Mouse (Mus musculus): Measurements from ENCODE around the gene Kcnn3. TPM values are rescaled to one million over a fixed set of nuclear protein-coding genes. Genes with fewer than 3 reads are reported as not detected.

The Kcnn3 gene
- polyA plus RNA-seq, 2 experiments = 4.1 to 5.9 TPM

GRCm38 (mm10) chr3:89574260-89574659 is 54.3 kb downstream of the Kcnn3 start:
- 0 out of 2 replicates have a peak, but pooled peaks cover 2% of the 10 kb centered on the region for H3K4me1 ChIP-seq (ENCODE audit: control insufficient read depth, insufficient read depth, low read length)
- 53% methylated on average over 2 of the region's 2 CpGs for WGBS
- no peak overlapping the region for H3K4me3 ChIP-seq (replicated peaks; ENCODE audit: low read length)
- no peak for TF ChIP-seq POLR2A (IDR thresholded peaks at IDR 0.05; ENCODE audit: borderline replicate concordance, extremely low read depth, insufficient read depth, insufficient read length)
- no peak overlapping the region for H3K4me2 ChIP-seq (replicated peaks; ENCODE audit: low read depth, low read length, severe bottlenecking)
- ATAC-seq (ENCODE audit: low FRiP score, low read depth) = no peak
- H3K9ac ChIP-seq (ENCODE audit: low read depth, low read length, severe bottlenecking) = no peak overlapping the region
- no peaks in the 10 kb centered on the region for H3K36me3 ChIP-seq (ENCODE audit: control insufficient read depth, insufficient read depth, low read length)
- H3K9me3 ChIP-seq (ENCODE audit: control insufficient read depth, low read length) = no peaks in the 10 kb centered on the region
- no peak overlapping the region for H3K27ac ChIP-seq (replicated peaks; ENCODE audit: low read depth, low read length)
- H3K27me3 ChIP-seq (ENCODE audit: control insufficient read depth, insufficient read depth, low read length) = no peaks in the 10 kb centered on the region
- DNase-seq (ENCODE audit: low spot score) = no peak

GRCm38 (mm10) chr3:89576381-89576780 is 56.4 kb downstream of the Kcnn3 start:
- H3K4me3 ChIP-seq (replicated peaks; ENCODE audit: low read length) = no peak overlapping the region
- no peak for ATAC-seq (ENCODE audit: low FRiP score, low read depth)
- no peak overlapping the region for H3K4me2 ChIP-seq (replicated peaks; ENCODE audit: low read depth, low read length, severe bottlenecking)
- H3K9ac ChIP-seq (ENCODE audit: low read depth, low read length, severe bottlenecking) = no peak overlapping the region
- no peaks in the 10 kb centered on the region for H3K27me3 ChIP-seq (ENCODE audit: control insufficient read depth, insufficient read depth, low read length)
- 0 out of 2 replicates have a peak, but pooled peaks cover 2% of the 10 kb centered on the region for H3K4me1 ChIP-seq (ENCODE audit: control insufficient read depth, insufficient read depth, low read length)
- no peak for DNase-seq (ENCODE audit: low spot score)
- TF ChIP-seq POLR2A (IDR thresholded peaks at IDR 0.05; ENCODE audit: borderline replicate concordance, extremely low read depth, insufficient read depth, insufficient read length) = no peak
- no peaks in the 10 kb centered on the region for H3K9me3 ChIP-seq (ENCODE audit: control insufficient read depth, low read length)
- H3K36me3 ChIP-seq (ENCODE audit: control insufficient read depth, insufficient read depth, low read length) = no peaks in the 10 kb centered on the region
- no peak overlapping the region for H3K27ac ChIP-seq (replicated peaks; ENCODE audit: low read depth, low read length)
- WGBS = 89% methylated on average over 6 of the region's 6 CpGs

- WGBS = 83% methylated on average over 5 of the region's 5 CpGs
- TF ChIP-seq POLR2A (IDR thresholded peaks at IDR 0.05; ENCODE audit: borderline replicate concordance, extremely low read depth, insufficient read depth, insufficient read length) = no peak
- Histone ChIP-seq H3K4me1 (ENCODE audit: control insufficient read depth, insufficient read depth, low read length) (0 out of 2 replicates have a peak, but pooled peaks cover 2% of the 10 kb centered on the region), H3K27ac (replicated peaks; ENCODE audit: low read depth, low read length) (no peak overlapping the region), H3K36me3 (ENCODE audit: control insufficient read depth, insufficient read depth, low read length) (no peaks in the 10 kb centered on the region), H3K4me3 (replicated peaks; ENCODE audit: low read length) (no peak overlapping the region), H3K9me3 (ENCODE audit: control insufficient read depth, low read length) (no peaks in the 10 kb centered on the region), H3K4me2 (replicated peaks; ENCODE audit: low read depth, low read length, severe bottlenecking) (no peak overlapping the region), H3K9ac (ENCODE audit: low read depth, low read length, severe bottlenecking) (no peak overlapping the region), H3K27me3 (ENCODE audit: control insufficient read depth, insufficient read depth, low read length) (no peaks in the 10 kb centered on the region)
- DNase-seq (ENCODE audit: low spot score) (no peak), ATAC-seq (ENCODE audit: low FRiP score, low read depth) (no peak)
These were observed 57.2 kb downstream of the Kcnn3 start for GRCm38 (mm10) chr3:89577154-89577553.

- Histone ChIP-seq H3K27me3 (ENCODE audit: control insufficient read depth, insufficient read depth, low read length) (no peaks in the 10 kb centered on the region), H3K4me3 (replicated peaks; ENCODE audit: low read length) (no peak overlapping the region), H3K9me3 (ENCODE audit: control insufficient read depth, low read length) (no peaks in the 10 kb centered on the region), H3K27ac (replicated peaks; ENCODE audit: low read depth, low read length) (no peak overlapping the region), H3K36me3 (ENCODE audit: control insufficient read depth, insufficient read depth, low read length) (no peaks in the 10 kb centered on the region), H3K4me1 (ENCODE audit: control insufficient read depth, insufficient read depth, low read length) (0 out of 2 replicates have a peak, but pooled peaks cover 2% of the 10 kb centered on the region), H3K4me2 (replicated peaks; ENCODE audit: low read depth, low read length, severe bottlenecking) (no peak overlapping the region), H3K9ac (ENCODE audit: low read depth, low read length, severe bottlenecking) (no peak overlapping the region)
- TF ChIP-seq POLR2A (IDR thresholded peaks at IDR 0.05; ENCODE audit: borderline replicate concordance, extremely low read depth, insufficient read depth, insufficient read length) = no peak
- DNase-seq (ENCODE audit: low spot score) = no peak
- no peak for ATAC-seq (ENCODE audit: low FRiP score, low read depth)
- 69% methylated on average over 4 of the region's 4 CpGs for WGBS
These were observed 58.1 kb downstream of the Kcnn3 start for GRCm38 (mm10) chr3:89578083-89578482.

- no peak overlapping the region for H3K4me2 ChIP-seq (replicated peaks; ENCODE audit: low read depth, low read length, severe bottlenecking)
- no peak for DNase-seq (ENCODE audit: low spot score)
- no peaks in the 10 kb centered on the region for H3K9me3 ChIP-seq (ENCODE audit: control insufficient read depth, low read length)
- TF ChIP-seq POLR2A (IDR thresholded peaks at IDR 0.05; ENCODE audit: borderline replicate concordance, extremely low read depth, insufficient read depth, insufficient read length) = no peak
- H3K36me3 ChIP-seq (ENCODE audit: control insufficient read depth, insufficient read depth, low read length) = no peaks in the 10 kb centered on the region
- H3K4me3 ChIP-seq (replicated peaks; ENCODE audit: low read length) = no peak overlapping the region
- 35% methylated on average over 10 of the region's 10 CpGs for WGBS
- H3K27me3 ChIP-seq (ENCODE audit: control insufficient read depth, insufficient read depth, low read length) = no peaks in the 10 kb centered on the region
- no peak overlapping the region for H3K9ac ChIP-seq (ENCODE audit: low read depth, low read length, severe bottlenecking)
- H3K27ac ChIP-seq (replicated peaks; ENCODE audit: low read depth, low read length) = no peak overlapping the region
- peak; percentile 63; the same call in 1 of the 2 replicates for ATAC-seq (ENCODE audit: low FRiP score, low read depth)
- peaks cover 4% of the 10 kb centered on the region; the same call in 1 of the 2 replicates for H3K4me1 ChIP-seq (ENCODE audit: control insufficient read depth, insufficient read depth, low read length)
These were observed 58.8 kb downstream of the Kcnn3 start for GRCm38 (mm10) chr3:89578803-89579202.

GRCm38 (mm10) chr3:89584254-89584653 is 64.3 kb downstream of the Kcnn3 start:
- H3K4me2 ChIP-seq (replicated peaks; ENCODE audit: low read depth, low read length, severe bottlenecking) = no peak overlapping the region
- ATAC-seq (ENCODE audit: low FRiP score, low read depth) (peak; percentile 35; the same call in 1 of the 2 replicates), DNase-seq (ENCODE audit: low spot score) (peak; percentile 59)
- no peak overlapping the region for H3K4me3 ChIP-seq (replicated peaks; ENCODE audit: low read length)
- no peak for TF ChIP-seq POLR2A (IDR thresholded peaks at IDR 0.05; ENCODE audit: borderline replicate concordance, extremely low read depth, insufficient read depth, insufficient read length)
- H3K4me1 ChIP-seq (ENCODE audit: control insufficient read depth, insufficient read depth, low read length) = peaks cover 26% of the 10 kb centered on the region
- no peaks in the 10 kb centered on the region for H3K27me3 ChIP-seq (ENCODE audit: control insufficient read depth, insufficient read depth, low read length)
- H3K9me3 ChIP-seq (ENCODE audit: control insufficient read depth, low read length) = no peaks in the 10 kb centered on the region
- H3K36me3 ChIP-seq (ENCODE audit: control insufficient read depth, insufficient read depth, low read length) = no peaks in the 10 kb centered on the region
- 18% methylated on average over 4 of the region's 4 CpGs for WGBS
- H3K9ac ChIP-seq (ENCODE audit: low read depth, low read length, severe bottlenecking) = no peak overlapping the region
- H3K27ac ChIP-seq (replicated peaks; ENCODE audit: low read depth, low read length) = no peak overlapping the region

Data from limb, embryonic 14.5 days (tissue).